Mouse (Mus musculus): ENCODE measurements around the gene Colgalt1. TPM values are rescaled to one million over a fixed set of nuclear protein-coding genes. Genes with fewer than 3 reads are reported as not detected.

Colgalt1 gene
- polyA plus RNA-seq, 1 experiment from 2014 or later = 25.7 TPM

DNA sequence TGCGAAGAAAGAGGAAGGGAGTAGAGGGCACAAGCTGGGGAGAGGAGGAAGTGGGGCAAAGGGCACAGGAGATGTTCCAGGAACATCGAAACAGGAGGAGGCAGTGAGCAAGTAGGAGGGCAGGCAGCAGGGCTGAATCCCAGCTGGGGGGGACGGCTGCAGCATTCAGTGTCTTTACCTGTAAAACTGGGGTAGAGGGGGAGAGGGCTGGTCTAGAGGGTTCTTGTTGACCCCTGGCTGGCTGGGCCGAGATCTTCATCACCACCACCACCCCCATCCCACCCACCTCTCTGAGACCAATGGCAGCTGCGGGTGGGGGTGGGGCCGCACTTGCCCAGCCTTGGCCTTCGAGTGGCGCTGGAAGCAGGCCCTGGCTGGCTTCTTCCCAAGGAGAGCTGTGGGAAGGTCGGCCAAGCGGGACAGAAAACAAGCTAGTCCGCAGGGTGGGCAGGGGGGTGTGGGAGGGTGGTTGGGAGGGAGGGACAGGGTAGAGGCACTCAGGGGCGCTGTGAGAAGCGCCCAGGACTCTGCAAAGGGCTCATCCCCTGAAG, 42.3 kb upstream of the Colgalt1 start, which contains the start of gene Slc27a1:
Gene Slc27a1, plus strand, starts transcription at position 496 of the 551 bp plus-strand sequence.
- TF ChIP-seq EP300 (IDR thresholded peaks at IDR 0.05; ENCODE audit: low read depth) (no peak), CTCF (IDR thresholded peaks at IDR 0.05; ENCODE audit: low read depth) (no peak)
- WGBS (ENCODE audit: insufficient replicate concordance) = 27% methylated on average over 8 of the region's 13 CpGs
- Histone ChIP-seq H3K4me3 (ENCODE audit: low read depth, low read length) (peak within 1 kb of the TSS; percentile 57), H3K27ac (ENCODE audit: low read depth) (peak within 1 kb of the TSS; percentile 90), H3K27me3 (ENCODE audit: insufficient read depth, low read length) (peaks cover 3% of the 10 kb centered on the region; the same call in 1 of the 2 replicates), H3K36me3 (replicated peaks; ENCODE audit: insufficient read depth, low read length) (no peaks in the 10 kb centered on the region), H3K4me2 (ENCODE audit: low read depth, low read length) (peak within 1 kb of the TSS; percentile 81), H3K9me3 (ENCODE audit: low read length) (peaks cover 3% of the 10 kb centered on the region; the same call in 1 of the 2 replicates), H3K4me1 (ENCODE audit: insufficient read depth) (peaks cover 27% of the 10 kb centered on the region), H3K9ac (replicated peaks) (peak within 1 kb of the TSS; percentile 55)
- ATAC-seq (no peak), DNase-seq (no peak)

DNA sequence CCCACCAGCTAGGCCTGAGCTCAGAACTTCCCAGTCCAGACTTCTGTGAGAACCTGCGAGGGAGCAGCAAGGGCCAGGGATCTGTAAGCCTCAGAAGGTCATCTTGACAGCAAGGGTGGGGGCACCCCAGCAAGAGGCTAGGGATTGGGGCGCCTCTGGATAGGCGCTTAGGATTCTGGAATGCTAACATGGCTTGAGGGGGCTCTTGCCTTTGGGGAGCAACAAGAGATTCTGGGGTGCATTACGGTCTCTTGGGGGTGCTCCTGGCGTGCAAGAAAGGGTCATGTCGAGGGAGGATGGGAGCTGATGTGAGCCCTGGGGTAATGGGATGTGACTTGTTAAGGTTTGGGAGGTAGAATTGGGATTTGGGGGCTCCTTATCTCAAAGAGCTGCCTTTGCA, 41.9 kb upstream of the Colgalt1 start:
- no peak for TF ChIP-seq EP300 (IDR thresholded peaks at IDR 0.05; ENCODE audit: low read depth)
- no peak for TF ChIP-seq CTCF (IDR thresholded peaks at IDR 0.05; ENCODE audit: low read depth)
- ATAC-seq = no peak
- H3K36me3 ChIP-seq (replicated peaks; ENCODE audit: insufficient read depth, low read length) = no peaks in the 10 kb centered on the region
- H3K9ac ChIP-seq (replicated peaks) = no peak overlapping the region
- DNase-seq = no peak
- H3K27me3 ChIP-seq (ENCODE audit: insufficient read depth, low read length) = peaks cover 3% of the 10 kb centered on the region; the same call in 1 of the 2 replicates
- 0 out of 2 replicates have a peak overlapping the region, but pooled peaks have one; percentile 44 for H3K27ac ChIP-seq (ENCODE audit: low read depth)
- H3K4me2 ChIP-seq (ENCODE audit: low read depth, low read length) = peak overlapping the region; percentile 81; the same call in 1 of the 2 replicates
- peaks cover 27% of the 10 kb centered on the region for H3K4me1 ChIP-seq (ENCODE audit: insufficient read depth)
- peaks cover 3% of the 10 kb centered on the region; the same call in 1 of the 2 replicates for H3K9me3 ChIP-seq (ENCODE audit: low read length)
- no peak overlapping the region for H3K4me3 ChIP-seq (ENCODE audit: low read depth, low read length)
- WGBS (ENCODE audit: insufficient replicate concordance) = 53% methylated on average over 6 of the region's 6 CpGs

DNA sequence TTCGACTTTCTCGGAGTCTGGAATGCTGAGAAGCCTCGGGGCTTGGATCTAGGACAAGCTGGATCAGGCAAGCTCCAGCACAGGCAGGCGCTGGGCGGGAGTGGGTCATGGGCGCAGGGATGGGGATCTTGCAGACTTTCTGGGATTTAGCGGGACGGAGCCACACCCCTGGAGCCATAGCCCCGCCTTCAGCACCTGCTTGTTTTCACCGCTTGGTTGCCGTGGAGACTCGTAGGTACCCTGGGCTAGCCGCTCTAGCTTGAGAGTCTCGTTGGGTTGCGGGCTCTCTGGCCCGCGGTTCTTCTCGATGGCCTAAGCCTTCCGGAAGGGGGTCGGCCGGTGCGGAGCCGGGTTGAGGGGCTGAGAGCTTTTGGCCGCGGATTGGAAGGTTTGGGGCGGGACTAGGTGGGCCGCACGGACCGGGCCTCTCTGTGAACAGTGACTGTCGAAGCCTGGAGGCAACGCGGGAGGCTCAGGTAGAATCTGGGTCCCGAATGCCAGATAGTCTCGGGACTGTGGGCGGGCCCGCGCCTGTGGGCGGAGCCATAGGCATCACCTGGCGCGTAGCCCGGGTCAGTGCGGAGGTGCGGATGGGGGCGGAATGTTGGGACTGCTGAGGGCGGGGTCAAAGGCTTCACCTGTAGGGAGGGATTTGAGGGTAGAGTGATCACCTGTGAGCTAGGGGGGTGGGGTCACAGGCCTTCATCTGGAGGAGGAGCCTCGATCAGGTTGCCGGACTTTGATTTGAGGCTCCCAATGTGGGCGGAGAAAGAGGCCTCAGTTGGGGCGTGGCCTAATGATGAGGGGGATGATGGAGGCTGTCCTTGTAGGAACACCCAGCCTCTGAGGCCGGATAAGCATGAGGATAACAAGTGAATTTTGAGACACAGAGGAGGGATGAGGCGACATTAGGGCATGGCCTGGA, 41.2 kb upstream of the Colgalt1 start:
- WGBS (ENCODE audit: insufficient replicate concordance) = 3% methylated on average over 49 of the region's 51 CpGs

DNA sequence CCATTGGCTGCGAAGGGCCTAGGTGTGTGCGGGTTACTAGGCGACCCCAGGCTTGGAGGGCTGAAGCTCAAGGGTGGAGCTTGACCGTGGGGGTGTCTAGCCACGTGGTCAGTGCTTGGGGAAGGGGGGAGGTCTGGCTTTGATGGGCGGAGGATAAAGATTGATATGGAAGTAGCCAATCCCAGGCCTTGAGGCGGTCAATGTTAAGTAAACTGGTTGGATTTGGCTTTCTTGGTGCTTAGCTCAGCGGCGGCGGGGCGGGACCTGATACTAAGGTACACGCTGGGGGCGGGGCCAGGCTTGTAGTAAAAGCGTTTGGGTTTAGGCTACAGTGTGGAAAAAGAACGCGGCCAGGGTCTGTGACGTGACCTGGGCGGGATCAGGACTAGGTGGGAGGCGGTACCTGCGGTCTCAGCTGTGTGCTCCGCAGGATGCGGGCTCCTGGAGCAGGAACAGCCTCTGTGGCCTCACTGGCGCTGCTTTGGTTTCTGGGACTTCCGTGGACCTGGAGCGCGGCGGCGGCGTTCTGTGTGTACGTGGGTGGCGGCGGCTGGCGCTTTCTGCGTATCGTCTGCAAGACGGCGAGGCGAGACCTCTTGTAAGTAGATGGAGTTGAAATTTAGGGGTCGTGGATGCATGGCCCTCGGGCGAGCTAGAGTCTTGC, 40.4 kb upstream of the Colgalt1 start:
- peaks cover 27% of the 10 kb centered on the region for H3K4me1 ChIP-seq (ENCODE audit: insufficient read depth)
- no peaks in the 10 kb centered on the region for H3K36me3 ChIP-seq (replicated peaks; ENCODE audit: insufficient read depth, low read length)
- TF ChIP-seq EP300 (IDR thresholded peaks at IDR 0.05; ENCODE audit: low read depth) (peak; percentile 48; the same call in 1 of the 2 replicates), CTCF (IDR thresholded peaks at IDR 0.05; ENCODE audit: low read depth) (no peak)
- DNase-seq (peak; percentile 90), ATAC-seq (peak; percentile 84)
- peak overlapping the region; percentile 57 for H3K27ac ChIP-seq (ENCODE audit: low read depth)
- 1% methylated on average over 41 of the region's 41 CpGs for WGBS (ENCODE audit: insufficient replicate concordance)
- H3K4me2 ChIP-seq (ENCODE audit: low read depth, low read length) = peak overlapping the region; percentile 81
- peak overlapping the region; percentile 19 for H3K9ac ChIP-seq (replicated peaks)
- no peaks in the 10 kb centered on the region for H3K9me3 ChIP-seq (ENCODE audit: low read length)
- peak overlapping the region; percentile 57 for H3K4me3 ChIP-seq (ENCODE audit: low read depth, low read length)
- H3K27me3 ChIP-seq (ENCODE audit: insufficient read depth, low read length) = peaks cover 3% of the 10 kb centered on the region; the same call in 1 of the 2 replicates

More for the DNA sequence above, 41.2 kb upstream of the Colgalt1 start:
- Histone ChIP-seq H3K4me2 (ENCODE audit: low read depth, low read length) (peak overlapping the region; percentile 81), H3K9ac (replicated peaks) (peak overlapping the region; percentile 55), H3K36me3 (replicated peaks; ENCODE audit: insufficient read depth, low read length) (no peaks in the 10 kb centered on the region), H3K27ac (ENCODE audit: low read depth) (peak overlapping the region; percentile 90), H3K4me1 (ENCODE audit: insufficient read depth) (peaks cover 27% of the 10 kb centered on the region), H3K9me3 (ENCODE audit: low read length) (no peaks in the 10 kb centered on the region), H3K4me3 (ENCODE audit: low read depth, low read length) (peak overlapping the region; percentile 57), H3K27me3 (ENCODE audit: insufficient read depth, low read length) (peaks cover 3% of the 10 kb centered on the region; the same call in 1 of the 2 replicates)
- ATAC-seq (peak; percentile 88), DNase-seq (peak; percentile 85)
- TF ChIP-seq CTCF (IDR thresholded peaks at IDR 0.05; ENCODE audit: low read depth) = no peak
- no peak for TF ChIP-seq EP300 (IDR thresholded peaks at IDR 0.05; ENCODE audit: low read depth)

DNA sequence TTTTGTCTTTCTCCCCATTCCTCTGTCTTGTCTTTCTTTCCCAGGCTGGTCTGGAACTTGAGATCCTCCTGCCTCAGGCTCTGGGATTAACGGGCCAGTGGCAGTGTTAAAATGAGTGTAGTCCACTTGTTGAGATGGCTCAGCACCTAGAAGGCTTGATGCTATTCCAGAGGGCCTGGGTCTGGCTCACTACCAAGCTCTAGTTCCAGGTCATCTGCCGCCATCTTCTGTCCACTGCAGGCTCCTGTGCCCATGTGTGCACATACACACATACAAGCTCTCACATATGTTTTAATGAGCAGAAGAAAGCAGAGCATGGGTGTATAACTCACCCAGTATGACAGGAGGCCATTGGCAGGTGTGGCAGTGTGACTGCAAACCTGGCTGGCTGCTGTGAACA, 38.7 kb upstream of the Colgalt1 start:
- Histone ChIP-seq H3K27ac (ENCODE audit: low read depth) (no peak overlapping the region), H3K4me3 (ENCODE audit: low read depth, low read length) (no peak overlapping the region), H3K9ac (replicated peaks) (no peak overlapping the region), H3K27me3 (ENCODE audit: insufficient read depth, low read length) (peaks cover 3% of the 10 kb centered on the region; the same call in 1 of the 2 replicates), H3K9me3 (ENCODE audit: low read length) (no peaks in the 10 kb centered on the region), H3K4me1 (ENCODE audit: insufficient read depth) (peaks cover 27% of the 10 kb centered on the region), H3K4me2 (ENCODE audit: low read depth, low read length) (no peak overlapping the region), H3K36me3 (replicated peaks; ENCODE audit: insufficient read depth, low read length) (no peaks in the 10 kb centered on the region)
- WGBS (ENCODE audit: insufficient replicate concordance) = 85% methylated on average over 2 of the region's 2 CpGs
- no peak for TF ChIP-seq CTCF (IDR thresholded peaks at IDR 0.05; ENCODE audit: low read depth)
- no peak for TF ChIP-seq EP300 (IDR thresholded peaks at IDR 0.05; ENCODE audit: low read depth)
- DNase-seq (no peak), ATAC-seq (no peak)
